Mouse (Mus musculus) cerebellum, adult 9-10 months (tissue): ENCODE measurements at regions not wholly inside any gene's neighbourhood (a gene's known extent, or its start where the extent isn't known, plus 50 kb on each side); places are given as distances from the start of the nearest gene placed in this dataset.

Experiments used
- DNase-seq: peaks from one replicate; pipeline ENCODE4 v3.0.0; 2022

DNA sequence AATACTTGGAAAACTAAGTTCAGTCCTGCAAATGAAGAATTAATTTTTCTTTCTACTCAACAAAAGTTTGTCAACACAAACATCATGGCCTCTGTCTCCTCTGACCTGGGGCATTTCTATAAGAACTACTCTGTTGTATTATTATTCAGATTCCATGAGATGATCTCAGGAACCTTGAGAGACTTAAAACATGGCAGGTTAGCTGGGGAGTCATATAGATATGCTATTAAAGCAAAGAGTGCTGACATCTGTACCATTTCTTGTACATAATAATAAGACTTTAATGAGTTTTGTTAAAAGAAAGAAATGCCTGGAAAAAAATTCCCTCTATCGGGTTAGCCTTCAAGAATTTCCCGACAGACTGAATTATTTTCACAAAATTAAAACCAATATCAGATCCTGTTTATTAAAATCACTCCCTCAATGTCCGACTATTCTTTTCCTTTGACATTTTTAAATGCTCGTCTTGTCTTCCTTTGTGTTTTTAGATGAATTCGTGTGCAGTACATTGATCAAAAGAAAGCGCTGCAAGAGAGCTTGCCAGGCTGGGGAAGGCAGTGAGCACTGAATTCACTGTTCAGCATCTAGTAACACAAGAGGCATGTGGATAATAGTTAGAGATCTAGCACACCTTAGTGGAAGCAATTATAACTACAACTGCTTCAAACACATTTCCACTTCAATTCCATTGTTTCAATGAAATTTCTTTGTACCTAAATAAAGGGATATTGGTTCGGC is 145.0 kb upstream of the Cxadr start:
- peak; percentile 71 for DNase-seq

DNA sequence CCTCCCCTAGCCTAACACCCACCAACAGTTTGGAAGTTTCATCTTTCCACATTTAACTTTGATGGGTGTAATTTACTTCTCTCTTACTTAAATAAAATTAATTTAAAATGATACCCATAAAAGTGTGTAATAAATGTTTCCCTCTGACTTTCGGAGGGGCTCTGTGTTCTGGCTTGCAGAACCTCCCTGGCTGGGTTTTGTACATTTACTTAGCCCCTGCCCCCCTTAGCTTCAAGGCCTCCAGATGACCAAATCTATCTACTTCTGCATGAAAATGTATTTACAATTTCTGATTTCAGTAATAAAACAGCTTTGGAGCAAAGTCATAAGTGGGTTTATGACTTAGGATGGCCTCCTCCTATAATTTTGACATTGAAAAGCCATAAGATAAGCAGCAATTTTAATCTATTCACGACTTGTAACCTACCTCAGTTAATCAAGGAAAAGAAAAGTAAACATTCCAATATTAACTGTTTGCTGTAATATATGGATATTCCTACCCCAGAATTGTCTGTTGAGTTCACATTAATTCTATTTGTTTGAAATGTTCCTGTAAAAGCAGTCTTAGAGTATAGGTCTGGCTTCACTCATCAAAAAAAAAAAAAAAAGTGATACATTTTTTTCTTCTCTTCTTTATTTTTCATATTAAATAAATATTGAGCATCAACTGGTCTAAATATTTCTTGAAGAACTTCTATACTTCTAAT is 147.2 kb upstream of the Cxadr start:
- no peak for DNase-seq

DNA sequence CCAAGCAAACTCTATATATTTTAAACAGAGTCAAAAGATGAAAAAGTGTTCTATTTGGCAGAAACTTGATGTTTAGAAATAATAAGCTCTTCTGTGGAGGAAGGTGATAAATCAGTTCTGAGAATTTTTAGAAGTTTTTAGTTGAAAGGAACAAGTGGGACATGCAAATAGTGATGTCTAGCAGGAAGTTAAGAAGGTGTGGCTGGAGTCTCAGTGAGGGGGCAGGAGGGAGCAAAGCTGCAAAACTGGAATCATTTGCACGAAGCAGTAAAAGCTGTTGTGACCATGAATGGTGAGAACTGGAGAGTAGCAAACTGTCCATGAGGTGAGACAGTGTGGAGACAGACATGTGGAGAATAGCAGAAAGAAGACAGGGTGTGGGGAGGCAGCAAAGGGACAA is 157.1 kb upstream of the Cxadr start:
- DNase-seq, result no peak

- DNase-seq, result no peak
Observed at GRCm38 (mm10) chr16:78135501-78135900, 165.8 kb upstream of the Cxadr start.

GRCm38 (mm10) chr16:78134531-78134930 is 166.8 kb upstream of the Cxadr start:
- DNase-seq, result no peak

- no peak for DNase-seq
Observed at GRCm38 (mm10) chr16:78121668-78122067, 179.6 kb upstream of the Cxadr start.

GRCm38 (mm10) chr16:78120346-78120899 is 180.9 kb upstream of the Cxadr start:
- DNase-seq, result peak; percentile 35

DNA sequence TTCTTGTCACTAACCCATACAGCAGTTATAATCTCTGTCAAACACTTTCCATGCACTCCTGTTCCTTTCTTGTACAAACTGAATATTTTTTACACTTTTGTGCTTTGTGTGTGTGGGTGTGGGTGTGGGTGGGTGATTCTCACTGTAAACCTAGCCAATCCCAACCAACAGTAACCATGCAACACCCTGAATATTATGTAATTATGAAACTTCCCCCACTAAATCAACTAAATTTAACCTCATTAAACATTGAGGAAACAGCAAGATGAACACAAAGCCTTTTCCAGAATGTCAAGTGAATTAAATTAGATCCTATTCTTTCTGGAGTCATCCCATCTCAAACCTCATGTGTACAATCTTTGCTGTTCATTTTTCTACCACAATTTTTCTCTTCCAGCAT is 197.0 kb upstream of the Cxadr start:
- no peak for DNase-seq

- DNase-seq, result no peak
Observed at GRCm38 (mm10) chr16:78101415-78102326, 199.6 kb upstream of the Cxadr start.

- DNase-seq, result no peak
Observed at GRCm38 (mm10) chr16:78099842-78100241, 201.4 kb upstream of the Cxadr start.

DNA sequence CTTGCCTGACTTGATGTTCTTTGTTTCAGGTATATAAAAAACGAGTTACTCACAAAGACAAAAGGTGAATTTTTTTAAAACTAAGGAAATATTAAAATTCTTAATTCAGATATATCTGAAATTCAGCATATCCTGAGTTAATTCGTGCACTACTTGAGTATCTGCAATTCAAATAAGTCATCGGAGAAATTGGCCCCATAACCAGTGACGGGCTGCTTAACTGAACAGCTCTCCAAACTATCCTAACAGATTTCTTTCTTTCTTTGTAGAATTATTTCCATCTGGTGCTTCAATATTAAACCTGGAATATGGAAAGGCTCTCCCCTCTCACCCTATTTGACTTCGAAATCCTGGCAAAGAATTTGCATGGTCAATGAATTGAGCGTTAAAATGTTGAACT is 202.2 kb upstream of the Cxadr start:
- DNase-seq, result no peak

DNA sequence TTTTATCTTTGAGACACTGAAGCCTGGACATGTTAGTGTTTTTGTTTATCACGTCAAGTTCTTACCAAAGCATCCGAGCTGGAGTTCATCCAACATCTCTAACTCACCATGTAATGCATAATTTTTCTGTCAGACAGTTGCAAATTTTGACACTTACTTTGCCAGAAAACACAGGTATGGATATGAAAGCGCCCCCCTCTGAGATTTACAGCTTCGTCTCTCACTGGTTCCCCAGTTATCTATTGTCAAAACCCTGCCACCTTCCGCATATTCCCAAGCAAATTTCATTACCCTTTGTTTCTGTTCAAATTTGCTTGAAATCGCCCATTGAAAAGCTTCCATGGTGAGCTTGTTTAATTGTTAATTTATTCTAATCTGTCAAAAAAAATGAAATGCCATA is 202.7 kb upstream of the Cxadr start:
- no peak for DNase-seq

DNA sequence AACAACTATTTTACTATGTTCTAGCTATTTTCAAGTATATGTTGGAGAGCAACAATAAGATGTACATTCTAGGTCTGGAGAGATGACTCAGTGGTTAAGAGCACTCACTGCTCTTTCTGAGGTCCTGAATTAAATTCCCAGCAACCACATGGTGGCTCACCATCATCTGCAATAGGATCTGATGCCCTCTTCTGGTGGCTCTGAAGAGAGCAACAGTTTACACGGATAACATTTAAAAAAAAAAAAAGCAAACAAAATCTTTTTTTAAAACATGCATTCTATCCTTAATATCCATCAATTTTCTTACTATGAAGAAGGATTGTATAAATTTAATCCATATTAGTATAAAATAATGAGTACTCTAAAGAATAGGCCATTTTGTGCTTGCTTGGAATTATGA is 204.7 kb upstream of the Cxadr start:
- no peak for DNase-seq

DNA sequence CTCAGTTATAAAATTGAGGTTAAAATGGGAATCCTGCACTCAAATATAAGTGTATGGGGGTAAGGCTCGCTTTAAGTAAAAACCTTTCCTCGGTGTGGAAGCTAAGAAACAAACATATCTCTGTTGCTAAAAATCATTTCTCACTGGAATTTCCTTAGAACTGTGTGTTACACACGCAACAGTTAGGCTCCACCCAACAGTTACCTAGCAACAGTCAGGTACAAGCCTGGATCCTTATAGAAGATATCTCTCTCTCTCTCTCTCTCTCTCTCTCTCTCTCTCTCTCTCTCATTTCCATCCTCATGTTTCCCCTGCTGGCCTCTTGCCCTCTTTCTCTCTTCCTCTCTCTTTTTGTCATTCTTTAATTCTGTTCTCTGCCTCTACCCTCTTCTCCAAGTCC is 211.1 kb upstream of the Cxadr start:
- no peak for DNase-seq

DNA sequence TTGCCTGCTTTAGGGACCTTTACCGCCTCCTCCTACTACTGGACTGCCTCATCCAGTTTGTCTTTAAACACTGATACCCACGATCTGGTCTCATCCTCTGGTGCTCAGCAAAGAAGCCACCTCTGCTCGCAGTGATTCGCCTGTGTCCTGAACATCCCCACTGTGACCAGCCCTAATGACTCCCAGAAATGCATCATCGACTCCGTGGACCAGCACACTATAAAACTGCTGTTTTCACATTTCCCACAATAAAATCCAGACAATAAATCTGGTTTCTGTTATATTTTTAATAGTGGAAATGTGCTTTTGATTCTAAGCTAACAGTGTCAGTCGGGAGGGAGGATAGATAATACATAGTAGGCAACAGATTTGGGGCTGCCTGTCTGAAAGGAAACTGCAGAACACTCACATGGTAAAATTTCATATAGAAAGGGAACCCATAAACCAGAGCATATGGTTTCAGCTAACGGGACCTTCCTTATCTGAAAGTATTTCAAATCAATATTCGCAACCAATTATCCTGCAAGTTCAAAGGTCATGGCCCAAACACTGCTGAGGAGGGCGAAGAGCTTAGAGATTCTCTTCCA is 233.7 kb upstream of the Cxadr start:
- no peak for DNase-seq

DNA sequence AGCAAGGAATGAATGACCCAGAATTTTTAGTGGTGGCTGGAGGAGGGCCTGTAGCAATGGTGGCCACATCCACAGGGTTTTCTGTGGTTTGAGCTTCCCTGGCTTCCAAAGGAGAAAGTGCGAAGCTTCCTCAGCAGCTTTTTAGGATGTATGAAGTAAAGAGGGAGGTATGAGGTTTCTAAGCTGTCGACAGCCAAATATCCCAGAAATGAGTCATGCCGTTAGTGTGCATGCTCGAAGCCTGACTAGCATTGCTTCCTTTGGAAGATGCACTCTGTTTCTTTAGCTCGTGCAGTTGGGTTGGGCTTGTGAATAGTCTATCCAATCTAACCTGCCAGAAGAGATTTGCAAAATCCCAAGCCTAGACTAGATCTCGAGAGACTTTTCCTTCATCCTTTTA is 240.8 kb upstream of the Cxadr start:
- no peak for DNase-seq

DNA sequence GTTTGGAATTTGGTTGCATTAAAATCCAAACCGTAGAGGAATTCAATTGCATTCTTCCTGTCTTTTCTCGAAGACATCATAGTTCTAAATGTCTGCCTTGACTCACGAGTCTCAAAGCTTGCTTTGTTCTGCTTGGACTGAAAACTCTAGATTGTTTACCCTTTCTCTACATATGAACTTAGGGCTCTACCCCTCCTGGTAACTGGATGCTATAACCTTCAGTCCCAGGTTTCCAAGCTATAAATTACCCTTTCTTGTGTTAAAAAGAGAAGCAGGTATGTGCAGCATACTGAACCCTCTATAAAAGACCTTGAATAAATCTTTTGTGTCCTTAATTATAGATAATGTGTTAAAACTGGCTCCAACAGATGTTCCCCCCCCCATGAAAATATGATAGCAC is 243.7 kb upstream of the Cxadr start:
- DNase-seq, result no peak

- DNase-seq, result no peak
Observed at GRCm38 (mm10) chr16:78052133-78052532, 249.2 kb upstream of the Cxadr start.

GRCm38 (mm10) chr16:78040149-78040920 is 261.0 kb upstream of the Cxadr start:
- DNase-seq, result no peak

- DNase-seq, result no peak
Observed at GRCm38 (mm10) chr16:78019605-78020285, 281.5 kb upstream of the Cxadr start.

- DNase-seq, result no peak
Observed at GRCm38 (mm10) chr16:78015401-78015800, 285.9 kb upstream of the Cxadr start.
